Mouse (Mus musculus) heart, adult 2 months (tissue): ENCODE measurements around the gene Eapp.
"Not testable (repeated sequence)": the region's sequence is repeated elsewhere in the genome, so short reads cannot be mapped to it uniquely, and the experiment has no call there.

Source experiments
- CTCF ChIP-seq: fragments of 200-600 bp; IDR thresholded peaks from 2 replicates; pipeline ENCODE4 v1.8.1; 2022; ENCODE audit warnings: antibody characterized with exemption, mild to moderate bottlenecking, moderate library complexity
- EP300 ChIP-seq: fragments of 200-500 bp; IDR thresholded peaks from 2 replicates; pipeline ENCODE4 v1.6.1; 2011; ENCODE audit warnings: low read depth, low read length, control low read depth; ENCODE audit not compliant: insufficient read depth
- POLR2A ChIP-seq: fragments of 200-500 bp; IDR thresholded peaks from 2 replicates; pipeline ENCODE4 v1.6.1; 2011; ENCODE audit warnings: mild to moderate bottlenecking, low read depth, low read length, control low read depth; ENCODE audit not compliant: insufficient read depth

DNA sequence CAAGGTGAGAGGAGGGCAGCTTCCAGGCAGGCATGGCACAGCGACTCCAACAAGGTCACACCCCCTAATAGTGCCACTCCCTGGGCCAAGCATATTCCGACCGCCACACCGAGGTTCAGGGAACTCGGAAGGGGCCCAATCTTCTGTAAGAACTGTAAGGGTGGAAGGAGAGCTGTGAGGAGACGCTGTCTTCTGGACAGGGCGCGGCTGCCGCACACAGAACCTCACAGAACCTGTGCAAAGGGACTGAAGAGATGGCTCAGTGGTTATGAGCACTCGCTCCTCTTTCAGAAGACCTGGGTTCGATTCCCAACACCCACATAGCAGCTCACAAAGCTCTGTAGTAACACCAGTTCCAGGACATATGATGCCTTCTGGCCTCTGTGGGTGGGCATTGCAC, 21.8 kb upstream of the Eapp start:
- TF ChIP-seq CTCF, EP300, POLR2A: not testable (repeated sequence)
